Mouse (Mus musculus): ENCODE data around the gene G430095P16Rik.

- no peak for TF ChIP-seq CTCF (IDR thresholded peaks at IDR 0.05; ENCODE audit: insufficient read depth, low read depth, low read length)
- TF ChIP-seq POLR2A (IDR thresholded peaks at IDR 0.05; ENCODE audit: insufficient read depth, low read depth, low read length), result no peak
These were observed 24.5 kb upstream of the G430095P16Rik start for GRCm38 (mm10) chr8:84698288-84698687.

All from olfactory bulb, adult 2 months (tissue).